In genomic region chr19:36371478-36371877, GRCm38 (mm10) we compare ENCODE assay signal across 26 mouse cellular contexts. TPM values are rescaled to one million over a fixed set of nuclear protein-coding genes. Genes with fewer than 3 reads are reported as not detected.
A peak's percentile ranks its signal among the peaks of the same experiment; 100 is the strongest.
DNase-seq lines count a peak whose midpoint lies in the region; ATAC-seq and TF ChIP-seq lines count a peak whose summit lies in the region.
"Had no signal": no experiment of that assay in that cellular context is flagged by ENCODE, and none has a peak within 500 bp of the region (broad histone marks: within the 10 kb centered on the region; RNA-seq: fewer than 3 reads in every experiment).

No protein-coding gene starts in this region.

- peak; percentile 26 for DNase-seq in liver, postnatal 0 days
- DNase-seq in liver, embryonic 11.5 days (ENCODE audit: low spot score), result no peak
- DNase-seq in intestine, embryonic 14.5 days (ENCODE audit: low spot score), result peak; percentile 62
- no peak for DNase-seq in adrenal gland, postnatal 14 days
- DNase-seq: adrenal gland, adult 8-10 months; B cell, adult 2 months; cerebellum, adult 8-10 months; cerebellum, postnatal 25 days; heart, postnatal 4 days; kidney, adult 9 months; kidney, postnatal 10 days; layer of hippocampus, adult 9-11 months; lung, adult 2 months; lung, postnatal 14 days; right cerebral cortex, postnatal 4 days; thymus, postnatal 25 days had no signal

- no peak for TF ChIP-seq EP300 in liver, postnatal 0 days (IDR thresholded peaks at IDR 0.05; ENCODE audit: low read depth)

- WGBS in liver, postnatal 0 days (ENCODE audit: insufficient replicate concordance), result 60% methylated on average over 10 of the region's 10 CpGs
- WGBS in liver, embryonic 11.5 days, result 50% methylated on average over 10 of the region's 10 CpGs
- WGBS in intestine, embryonic 14.5 days, result 55% methylated on average over 10 of the region's 10 CpGs
- 39% methylated on average over 10 of the region's 10 CpGs for WGBS in intestine, postnatal 0 days
- WGBS in stomach, embryonic 16.5 days, result 78% methylated on average over 10 of the region's 10 CpGs
- WGBS in hindbrain, embryonic 16.5 days, result 95% methylated on average over 10 of the region's 10 CpGs

- no peak overlapping the region for H3K4me2 ChIP-seq in liver, postnatal 0 days (ENCODE audit: low read depth, low read length)
- H3K4me2 ChIP-seq in liver, embryonic 11.5 days, result no peak overlapping the region
- no peak overlapping the region for H3K4me2 ChIP-seq in intestine, embryonic 14.5 days (ENCODE audit: low read length)
- H3K4me2 ChIP-seq in intestine, postnatal 0 days (replicated peaks; ENCODE audit: low read depth), result no peak overlapping the region; the same call in 1 of the 2 replicates
- no peak overlapping the region for H3K4me2 ChIP-seq in stomach, embryonic 16.5 days (ENCODE audit: low read depth, low read length)
- no peak overlapping the region for H3K4me2 ChIP-seq in hindbrain, embryonic 16.5 days (ENCODE audit: low read length)
- H3K4me2 ChIP-seq: forebrain, embryonic 15.5 days; hindbrain, embryonic 13.5 days; midbrain, embryonic 12.5 days; neural tube, embryonic 12.5 days had no signal

- no peaks in the 10 kb centered on the region for H3K9me3 ChIP-seq in liver, postnatal 0 days (ENCODE audit: low read length)
- no peaks in the 10 kb centered on the region for H3K9me3 ChIP-seq in liver, embryonic 11.5 days (ENCODE audit: control insufficient read depth, low read length)
- no peaks in the 10 kb centered on the region for H3K9me3 ChIP-seq in intestine, embryonic 14.5 days (ENCODE audit: control insufficient read depth, low read length)
- H3K9me3 ChIP-seq in intestine, postnatal 0 days (ENCODE audit: control insufficient read depth), result no peaks in the 10 kb centered on the region
- no peaks in the 10 kb centered on the region for H3K9me3 ChIP-seq in stomach, embryonic 16.5 days (replicated peaks; ENCODE audit: control insufficient read depth, low read length)
- no peaks in the 10 kb centered on the region for H3K9me3 ChIP-seq in hindbrain, embryonic 16.5 days (ENCODE audit: control insufficient read depth, low read length)
- H3K9me3 ChIP-seq: forebrain, embryonic 15.5 days; heart, embryonic 10.5 days; hindbrain, embryonic 13.5 days; midbrain, embryonic 12.5 days; neural tube, embryonic 12.5 days had no signal

- no peak overlapping the region for H3K27ac ChIP-seq in liver, postnatal 0 days (ENCODE audit: low read depth)
- no peak overlapping the region for H3K27ac ChIP-seq in liver, embryonic 11.5 days (ENCODE audit: low read depth, low read length)
- no peak overlapping the region for H3K27ac ChIP-seq in intestine, embryonic 14.5 days (ENCODE audit: low read depth)
- peak overlapping the region; percentile 35; the same call in 1 of the 2 replicates for H3K27ac ChIP-seq in intestine, postnatal 0 days (ENCODE audit: low read depth, low read length)
- no peak overlapping the region for H3K27ac ChIP-seq in stomach, embryonic 16.5 days (ENCODE audit: low read length)
- no peak overlapping the region for H3K27ac ChIP-seq in hindbrain, embryonic 16.5 days (ENCODE audit: low read depth, low read length)
- H3K27ac ChIP-seq: forebrain, embryonic 15.5 days; heart, embryonic 10.5 days; hindbrain, embryonic 13.5 days; midbrain, embryonic 12.5 days; neural tube, embryonic 12.5 days had no signal

- H3K4me1 ChIP-seq in liver, postnatal 0 days (ENCODE audit: insufficient read depth), result no peaks in the 10 kb centered on the region
- no peaks in the 10 kb centered on the region for H3K4me1 ChIP-seq in liver, embryonic 11.5 days (replicated peaks; ENCODE audit: control insufficient read depth, insufficient read depth, low read length)
- H3K4me1 ChIP-seq in intestine, embryonic 14.5 days (replicated peaks; ENCODE audit: control insufficient read depth, insufficient read depth, low read length), result no peaks in the 10 kb centered on the region
- H3K4me1 ChIP-seq in intestine, postnatal 0 days (replicated peaks; ENCODE audit: control insufficient read depth, insufficient read depth, low read length), result no peaks in the 10 kb centered on the region
- no peaks in the 10 kb centered on the region for H3K4me1 ChIP-seq in stomach, embryonic 16.5 days (ENCODE audit: control insufficient read depth, insufficient read depth, low read length)
- H3K4me1 ChIP-seq in hindbrain, embryonic 16.5 days (ENCODE audit: control insufficient read depth, insufficient read depth, low read depth, low read length), result no peaks in the 10 kb centered on the region
- H3K4me1 ChIP-seq: forebrain, embryonic 15.5 days; hindbrain, embryonic 13.5 days; midbrain, embryonic 12.5 days; neural tube, embryonic 12.5 days had no signal

- H3K4me3 ChIP-seq in liver, postnatal 0 days (ENCODE audit: low read depth, low read length), result no peak overlapping the region
- H3K4me3 ChIP-seq in liver, embryonic 11.5 days (ENCODE audit: low read depth, low read length), result no peak overlapping the region
- H3K4me3 ChIP-seq in intestine, embryonic 14.5 days (ENCODE audit: low read depth, low read length), result no peak overlapping the region
- no peak overlapping the region for H3K4me3 ChIP-seq in intestine, postnatal 0 days (ENCODE audit: low read depth, low read length)
- H3K4me3 ChIP-seq in stomach, embryonic 16.5 days (replicated peaks; ENCODE audit: low read length), result no peak overlapping the region
- H3K4me3 ChIP-seq in hindbrain, embryonic 16.5 days (ENCODE audit: low read length), result no peak overlapping the region
- H3K4me3 ChIP-seq: forebrain, embryonic 15.5 days; heart, embryonic 10.5 days; hindbrain, embryonic 13.5 days; midbrain, embryonic 12.5 days; myocyte; neural tube, embryonic 12.5 days had no signal

- no peak for TF ChIP-seq CTCF in liver, postnatal 0 days (IDR thresholded peaks at IDR 0.05; ENCODE audit: low read depth)
- TF ChIP-seq CTCF in intestine, postnatal 0 days (IDR thresholded peaks at IDR 0.05; ENCODE audit: low read depth), result peak; percentile 26

- H3K36me3 ChIP-seq in liver, postnatal 0 days (replicated peaks; ENCODE audit: insufficient read depth, low read length), result no peaks in the 10 kb centered on the region
- H3K36me3 ChIP-seq in liver, embryonic 11.5 days (ENCODE audit: control insufficient read depth, insufficient read depth, low read length), result no peaks in the 10 kb centered on the region
- no peaks in the 10 kb centered on the region for H3K36me3 ChIP-seq in intestine, embryonic 14.5 days (ENCODE audit: control insufficient read depth, insufficient read depth, low read length)
- H3K36me3 ChIP-seq in intestine, postnatal 0 days (ENCODE audit: control insufficient read depth, insufficient read depth), result no peaks in the 10 kb centered on the region
- H3K36me3 ChIP-seq in stomach, embryonic 16.5 days (ENCODE audit: control insufficient read depth, insufficient read depth, low read length), result no peaks in the 10 kb centered on the region
- H3K36me3 ChIP-seq in hindbrain, embryonic 16.5 days (ENCODE audit: control insufficient read depth, insufficient read depth, low read length), result no peaks in the 10 kb centered on the region
- H3K36me3 ChIP-seq: forebrain, embryonic 15.5 days; heart, embryonic 10.5 days; hindbrain, embryonic 13.5 days; midbrain, embryonic 12.5 days; neural tube, embryonic 12.5 days had no signal

- H3K9ac ChIP-seq in liver, postnatal 0 days (replicated peaks), result no peak overlapping the region
- H3K9ac ChIP-seq in liver, embryonic 11.5 days (ENCODE audit: low read depth, low read length), result no peak overlapping the region
- no peak overlapping the region for H3K9ac ChIP-seq in intestine, embryonic 14.5 days (ENCODE audit: low read length)
- no peak overlapping the region for H3K9ac ChIP-seq in intestine, postnatal 0 days (ENCODE audit: low read depth, low read length)
- no peak overlapping the region for H3K9ac ChIP-seq in stomach, embryonic 16.5 days (ENCODE audit: low read length)
- no peak overlapping the region for H3K9ac ChIP-seq in hindbrain, embryonic 16.5 days (ENCODE audit: low read depth, low read length)
- H3K9ac ChIP-seq: forebrain, embryonic 15.5 days; hindbrain, embryonic 13.5 days; midbrain, embryonic 12.5 days; neural tube, embryonic 12.5 days had no signal

- no peak for ATAC-seq in liver, postnatal 0 days
- ATAC-seq in liver, embryonic 11.5 days (replicated peaks; ENCODE audit: low FRiP score), result no peak
- ATAC-seq in intestine, embryonic 14.5 days (replicated peaks; ENCODE audit: low FRiP score, low TSS enrichment, low read depth), result peak; percentile 92
- peak; percentile 96 for ATAC-seq in intestine, postnatal 0 days
- ATAC-seq in stomach, embryonic 16.5 days (ENCODE audit: insufficient read depth, low FRiP score), result 0 out of 2 replicates have a peak, but pooled peaks have one; percentile 25
- no peak for ATAC-seq in hindbrain, embryonic 16.5 days
- ATAC-seq: activated CD4-positive, CD25-positive, alpha-beta regulatory T cell, adult 4 months; forebrain, embryonic 15.5 days had no signal

- no peaks in the 10 kb centered on the region for H3K27me3 ChIP-seq in liver, postnatal 0 days (ENCODE audit: insufficient read depth, low read length)
- H3K27me3 ChIP-seq in liver, embryonic 11.5 days (replicated peaks; ENCODE audit: control insufficient read depth, insufficient read depth, low read length), result no peaks in the 10 kb centered on the region
- no peaks in the 10 kb centered on the region for H3K27me3 ChIP-seq in intestine, embryonic 14.5 days (replicated peaks; ENCODE audit: control insufficient read depth, insufficient read depth, low read length)
- 0 out of 2 replicates have a peak, but pooled peaks cover 3% of the 10 kb centered on the region for H3K27me3 ChIP-seq in intestine, postnatal 0 days (replicated peaks; ENCODE audit: control insufficient read depth, insufficient read depth, low read length)
- no peaks in the 10 kb centered on the region for H3K27me3 ChIP-seq in stomach, embryonic 16.5 days (ENCODE audit: control insufficient read depth, insufficient read depth, low read length)
- 0 out of 2 replicates have a peak, but pooled peaks cover 3% of the 10 kb centered on the region for H3K27me3 ChIP-seq in hindbrain, embryonic 16.5 days (replicated peaks; ENCODE audit: control insufficient read depth, insufficient read depth, low read length)
- H3K27me3 ChIP-seq: forebrain, embryonic 15.5 days; midbrain, embryonic 12.5 days; neural tube, embryonic 12.5 days had no signal

RNA-seq across cellular contexts. Expression of gene Pcgf5, which starts 23.4 kb away (rescaled TPM):
- 13.3 and 14.7 TPM in 2 replicates for polyA plus RNA-seq in liver, postnatal 0 days (2015; fragmentation: Nextera tagmentation; extraction: Ambion mirVana)
- polyA plus RNA-seq in liver, embryonic 11.5 days (2014; fragmentation: Nextera tagmentation; extraction: Ambion mirVana), result 16.6 and 18.2 TPM in 2 replicates
- 18.5 and 21.6 TPM in 2 replicates for polyA plus RNA-seq in intestine, embryonic 14.5 days (2014; fragmentation: Nextera tagmentation; extraction: Ambion mirVana)
- 21.4 and 23.4 TPM in 2 replicates for polyA plus RNA-seq in intestine, postnatal 0 days (2015; fragmentation: Nextera tagmentation; extraction: Ambion mirVana)
- 11.3 and 12.7 TPM in 2 replicates for polyA plus RNA-seq in stomach, embryonic 16.5 days (2015; fragmentation: Nextera tagmentation; extraction: Ambion mirVana)
- total RNA-seq in adrenal gland, postnatal 14 days (2021), result 21.1 and 21.2 TPM in 2 replicates
- polyA plus RNA-seq in hindbrain, embryonic 16.5 days (2015; fragmentation: Nextera tagmentation; extraction: Ambion mirVana), result 6.6 and 7.2 TPM in 2 replicates

Comparison
In these comparisons a context has a peak if more than half of its experiments do, and no peak if none do; other contexts are left out.
1. DNase-seq: peak in liver, postnatal 0 days (single experiment) and intestine, embryonic 14.5 days (single experiment); none in liver, embryonic 11.5 days (single experiment) and adrenal gland, postnatal 14 days (single experiment).
2. ATAC-seq: peak in intestine, embryonic 14.5 days (single experiment), intestine, postnatal 0 days (single experiment) and stomach, embryonic 16.5 days (single experiment); none in liver, postnatal 0 days (single experiment), liver, embryonic 11.5 days (single experiment) and hindbrain, embryonic 16.5 days (single experiment).